Mouse (Mus musculus) olfactory bulb, adult 2 months (tissue): ENCODE results near the gene Ttc21a. TPM values are rescaled to one million over a fixed set of nuclear protein-coding genes. Genes with fewer than 3 reads are reported as not detected.
A peak's percentile ranks its signal among the peaks of the same experiment; 100 is the strongest.
"Not testable (repeated sequence)": the region's sequence is repeated elsewhere in the genome, so short reads cannot be mapped to it uniquely, and the experiment has no call there.

ENCODE experiments used
- H3K27ac ChIP-seq: fragments of 200-500 bp; 2 replicates; pipeline ENCODE4 v1.5.1; 2012; ENCODE audit warnings: low read depth, low read length; ENCODE audit not compliant: insufficient read depth
- H3K4me1 ChIP-seq: fragments of 200-500 bp; 2 replicates; pipeline ENCODE4 v1.6.1; 2012; ENCODE audit warnings: low read length; ENCODE audit not compliant: control insufficient read depth, insufficient read depth
- H3K4me3 ChIP-seq: fragments of 200-500 bp; 2 replicates; pipeline ENCODE4 v1.5.1; 2012; ENCODE audit warnings: mild to moderate bottlenecking, low read depth, low read length, moderate library complexity; ENCODE audit not compliant: insufficient read depth
- CTCF ChIP-seq: fragments of 200-500 bp; IDR thresholded peaks from 2 replicates; pipeline ENCODE4 v1.5.1; 2012; ENCODE audit warnings: low read depth, mild to moderate bottlenecking, low read length, moderate library complexity; ENCODE audit not compliant: insufficient read depth
- POLR2A ChIP-seq: fragments of 200-500 bp; IDR thresholded peaks from 2 replicates; pipeline ENCODE4 v1.6.1; 2012; ENCODE audit warnings: mild to moderate bottlenecking, low read depth, low read length, moderate library complexity; ENCODE audit not compliant: insufficient read depth
- WGBS: fragments of 180-500 bp; shearing (Covaris S2); methylation state at CpG from one replicate; pipeline ENCODE4 v1.1.7; 2018; 5-methylcytosine and 5-hydroxymethylcytosine counted together
- polyA plus RNA-seq: library from polyadenylated mRNA; stranded (reverse); fragments of >200 nt; gene quantifications from 2 replicates; pipeline ENCODE4 v1.2.4, GENCODE M21; 2012; ENCODE audit warnings: low replicate concordance; ENCODE audit not compliant: missing spikeins, insufficient read depth, insufficient read length

Gene Ttc21a
- polyA plus RNA-seq, 1 experiment = not detected

DNA sequence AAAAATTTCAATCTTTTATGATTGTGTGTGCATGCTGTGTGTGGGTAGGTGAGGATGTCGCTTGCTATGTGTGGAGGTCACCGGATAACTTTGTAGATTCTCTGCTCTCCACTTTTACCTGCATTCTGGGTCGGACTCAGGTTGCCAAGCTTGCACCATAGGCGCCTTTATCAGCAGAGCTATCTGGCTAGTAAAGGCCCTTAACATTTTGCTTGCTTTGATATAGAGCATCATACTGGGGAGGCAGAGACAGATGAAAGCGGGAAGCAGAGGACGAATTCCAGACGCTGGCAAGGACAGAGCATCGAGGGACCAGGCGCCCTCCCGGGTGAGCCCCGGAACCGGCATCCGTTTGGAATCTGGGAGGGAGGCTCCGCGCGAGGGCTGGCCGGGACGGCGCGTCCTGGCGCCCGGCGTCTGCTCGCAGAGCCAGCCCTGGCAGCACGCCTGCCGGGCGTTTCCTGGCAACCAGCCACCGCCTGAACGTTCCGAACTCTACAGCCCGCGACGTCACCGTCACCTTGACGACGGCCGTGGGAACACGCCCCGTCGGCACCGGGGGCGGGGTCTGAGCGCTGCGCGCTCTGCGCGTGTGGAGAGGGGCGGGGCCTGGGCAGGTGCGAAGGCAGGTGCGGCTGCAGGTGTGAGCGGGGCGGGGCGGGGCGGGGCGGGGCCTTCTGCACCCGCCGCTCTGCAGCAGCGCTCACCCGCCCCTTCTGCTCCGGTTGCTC lies 73.5 kb downstream of the Ttc21a start:
- TF ChIP-seq POLR2A = peak; percentile 85
- TF ChIP-seq CTCF = no peak
- Histone ChIP-seq H3K27ac (peak overlapping the region; percentile 94), H3K4me3 (peak overlapping the region; percentile 60), H3K4me1 (peaks cover 8% of the 10 kb centered on the region)
- WGBS = 1% methylated on average over 56 of the region's 60 CpGs

GRCm38 (mm10) chr9:120011533-120011932 lies 74.1 kb downstream of the Ttc21a start:
- H3K27ac ChIP-seq = peak overlapping the region; percentile 77
- peaks cover 8% of the 10 kb centered on the region for H3K4me1 ChIP-seq
- 0% methylated on average over 10 of the region's 10 CpGs for WGBS
- H3K4me3 ChIP-seq = peak overlapping the region; percentile 60
- TF ChIP-seq POLR2A (no peak), CTCF (no peak)

DNA sequence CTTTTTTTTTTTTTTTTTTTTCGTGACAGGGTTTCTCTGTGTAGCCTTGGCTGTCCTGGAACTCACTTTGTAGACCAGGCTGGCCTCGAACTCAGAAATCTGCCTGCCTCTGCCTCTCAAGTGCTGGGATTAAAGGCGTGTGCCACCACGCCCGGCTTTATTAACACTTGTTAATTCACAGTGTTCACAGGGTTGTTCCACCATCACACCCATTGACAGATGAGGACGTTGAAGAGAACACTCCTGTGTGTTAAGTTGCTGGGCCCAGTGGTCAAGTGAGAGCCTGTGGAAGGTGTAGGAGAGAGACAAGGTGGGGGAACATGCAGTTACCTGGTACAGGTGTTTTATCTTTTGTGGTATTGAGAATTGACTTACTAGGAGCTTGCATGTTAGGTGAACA lies 74.8 kb downstream of the Ttc21a start:
- H3K27ac ChIP-seq, H3K4me3 ChIP-seq, H3K4me1 ChIP-seq: not testable (repeated sequence)
- 74% methylated on average over 6 of the region's 6 CpGs for WGBS

DNA sequence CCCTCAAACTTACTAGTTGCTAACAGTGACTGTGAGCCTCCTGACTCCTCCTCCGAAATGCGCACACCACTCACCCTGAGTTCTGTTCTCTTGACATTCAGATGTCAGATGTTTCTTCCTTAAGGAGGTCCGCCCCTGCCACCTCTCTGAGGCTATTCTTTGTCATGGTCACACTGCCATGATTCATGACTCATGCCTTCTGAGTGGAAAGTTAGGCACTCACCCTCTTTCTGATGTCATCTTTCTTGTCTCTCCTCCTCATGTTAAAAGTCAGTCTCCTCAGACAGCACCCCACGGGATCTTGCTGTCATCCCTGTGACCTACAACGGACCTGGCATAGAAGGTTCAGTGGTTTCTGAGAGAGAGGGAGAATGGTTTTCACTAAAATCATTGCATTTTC lies 75.4 kb downstream of the Ttc21a start:
- Histone ChIP-seq H3K4me1 (peaks cover 8% of the 10 kb centered on the region), H3K27ac (no peak overlapping the region), H3K4me3 (no peak overlapping the region)
- WGBS = 86% methylated on average over 5 of the region's 5 CpGs
- TF ChIP-seq CTCF (no peak), POLR2A (no peak)

DNA sequence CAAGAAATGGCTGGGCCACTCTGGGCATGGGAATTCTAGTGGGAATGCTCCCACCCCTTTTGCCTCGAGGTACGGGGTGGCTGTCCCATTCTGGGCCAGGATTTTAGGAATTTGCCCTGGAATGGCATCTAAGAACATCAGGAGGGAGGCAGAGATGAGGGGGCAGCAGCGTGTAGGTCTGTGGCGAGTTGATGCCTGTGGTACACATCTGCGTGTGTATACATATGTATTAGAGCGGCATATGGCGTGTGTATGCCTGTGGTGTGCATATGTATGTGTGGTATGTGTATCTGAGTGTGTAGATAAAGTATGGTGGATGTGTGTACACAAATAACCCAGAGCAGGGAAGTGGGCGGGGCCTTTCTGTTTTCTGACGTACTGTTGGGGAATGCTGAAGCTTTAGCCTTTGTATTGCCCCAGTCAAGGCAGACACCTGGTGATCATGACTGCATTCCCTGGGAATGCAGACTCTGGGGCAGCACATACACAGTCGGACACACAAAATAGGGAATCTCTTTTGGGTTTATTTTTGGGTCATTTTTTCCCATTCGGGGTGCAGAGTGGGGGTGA lies 75.9 kb downstream of the Ttc21a start:
- no peak overlapping the region for H3K27ac ChIP-seq
- no peak overlapping the region for H3K4me3 ChIP-seq
- TF ChIP-seq POLR2A (no peak), CTCF (no peak)
- WGBS = 69% methylated on average over 11 of the region's 11 CpGs
- H3K4me1 ChIP-seq = peaks cover 8% of the 10 kb centered on the region

GRCm38 (mm10) chr9:120014828-120015227 lies 77.4 kb downstream of the Ttc21a start:
- 86% methylated on average over 6 of the region's 6 CpGs for whole genome bisulfite sequencing

DNA sequence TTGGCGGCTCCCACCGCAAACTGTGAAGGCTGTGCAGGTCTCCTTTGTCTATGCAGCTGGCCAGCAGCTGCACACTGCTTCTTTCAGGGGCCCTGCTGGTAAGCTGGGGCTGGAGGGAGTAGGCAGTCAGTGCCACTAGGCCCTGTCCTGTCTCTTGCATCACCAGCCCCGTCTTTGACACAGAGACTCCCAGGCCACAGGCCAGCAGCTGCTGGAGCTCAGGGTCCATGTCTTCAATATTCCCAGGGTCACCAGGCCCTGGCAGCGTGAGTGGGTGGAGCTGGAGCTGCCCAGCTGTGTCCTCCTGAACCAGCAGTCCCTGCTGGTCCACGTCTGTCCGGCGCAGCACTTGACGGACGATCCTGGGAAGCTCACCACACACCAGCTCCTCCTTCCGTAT lies 79.5 kb downstream of the Ttc21a start:
- Histone ChIP-seq H3K4me1 (peaks cover 6% of the 10 kb centered on the region; the same call in 1 of the 2 replicates), H3K27ac (no peak overlapping the region), H3K4me3 (no peak overlapping the region)
- TF ChIP-seq CTCF (no peak), POLR2A (no peak)
- WGBS = 78% methylated on average over 10 of the region's 10 CpGs

More at GRCm38 (mm10) chr9:120014828-120015227, 77.4 kb downstream of the Ttc21a start:
- Histone ChIP-seq H3K4me3 (no peak overlapping the region), H3K27ac (no peak overlapping the region), H3K4me1 (peaks cover 8% of the 10 kb centered on the region)
- TF ChIP-seq CTCF (no peak), POLR2A (no peak)

Other genes starting within 250 kb of the Ttc21a start
- gene Scn10a, start 218.3 kb upstream of the Ttc21a start, polyA plus RNA-seq = not detected in 2 replicates
- gene Scn11a, start 112.2 kb upstream of the Ttc21a start, polyA plus RNA-seq = not detected in 2 replicates
- gene Wdr48, start 42.7 kb upstream of the Ttc21a start, polyA plus RNA-seq = not detected in 2 replicates
- not detected in 2 replicates for gene Gorasp1, start within 50 bp of the Ttc21a start, polyA plus RNA-seq
- gene Csrnp1, start 47.1 kb downstream of the Ttc21a start, polyA plus RNA-seq = not detected in 2 replicates
- not detected in 2 replicates for gene Xirp1, start 86.0 kb downstream of the Ttc21a start, polyA plus RNA-seq
- gene Cx3cr1, start 132.3 kb downstream of the Ttc21a start, polyA plus RNA-seq = not detected in 2 replicates
- not detected in 2 replicates for gene Ccr8, start 154.5 kb downstream of the Ttc21a start, polyA plus RNA-seq
- gene Slc25a38, start 172.8 kb downstream of the Ttc21a start, polyA plus RNA-seq = not detected in 2 replicates
- 1,091 TPM in 1 of 2 replicates, not detected in the other for gene Rpsa, start 190.1 kb downstream of the Ttc21a start, polyA plus RNA-seq
- 425 TPM in 1 of 2 replicates, not detected in the other for gene Mobp, start 212.1 kb downstream of the Ttc21a start, polyA plus RNA-seq